Mouse (Mus musculus) effector memory CD4-positive, alpha-beta T cell, adult 5 months (primary cell): Measurements from ENCODE around the gene Gja6. TPM values are rescaled to one million over a fixed set of nuclear protein-coding genes. Genes with fewer than 3 reads are reported as not detected.

Experiments used
- polyA plus RNA-seq: library from polyadenylated mRNA; unstranded; fragments of 100-300 nt; shearing (Covaris generic); gene quantifications from one replicate; pipeline ENCODE4 v1.2.1, GENCODE M21; 2017

The Gja6 gene
- not detected for polyA plus RNA-seq

DNA sequence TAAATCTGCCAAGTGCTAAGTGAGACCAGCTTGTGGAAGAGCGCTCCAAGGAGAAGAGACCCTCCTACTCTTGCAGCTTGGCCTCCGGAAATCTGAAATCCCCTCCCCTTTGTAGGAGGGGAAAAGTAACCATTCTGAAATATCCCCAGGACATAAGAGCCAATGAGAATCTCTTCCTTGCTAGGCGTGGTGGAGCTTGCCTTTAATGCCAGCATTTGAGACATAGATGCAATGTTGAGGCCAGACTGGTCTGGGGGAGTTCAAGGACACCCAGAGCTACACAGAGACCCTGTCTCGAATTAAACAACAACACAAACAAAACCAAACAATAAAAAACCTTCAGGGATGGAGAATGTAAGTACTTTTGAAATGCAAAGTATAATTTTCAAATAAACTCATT lies at the start of gene Gja6:
Gja6 (minus strand) TSS at position 101 of the 400 bp plus-strand sequence.

Other genes starting within 250 kb of the Gja6 start
- not detected for gene Ppef1, start 171.3 kb downstream of the Gja6 start, polyA plus RNA-seq
- 0.06 TPM for gene Rs1, start 139.0 kb downstream of the Gja6 start, polyA plus RNA-seq
- gene Cdkl5, start 87.7 kb upstream of the Gja6 start, polyA plus RNA-seq, result 0.12 TPM
- gene Scml2, start 210.1 kb upstream of the Gja6 start, polyA plus RNA-seq, result 0.09 TPM